Mouse (Mus musculus) adrenal gland, adult (tissue): ENCODE data around the gene Gzma.

Source experiments
- DNase-seq, 2 experiments: peaks; one replicate each; pipeline ENCODE4 v3.0.0; 2022 to 2023; ENCODE audit warnings: low spot score in 1 of 2; ENCODE audit not compliant: inconsistent age in 2 of 2

Gzma gene

GRCm38 (mm10) chr13:113046211-113046883, 54.4 kb downstream of the Gzma start, which contains the start of gene Gpx8:
Gene Gpx8, minus strand, starts transcription at chr13:113046410.
- DNase-seq, result peak; percentile 70 to 88

- peak in 1 of 2 experiments; percentile 64 for DNase-seq
Measured at GRCm38 (mm10) chr13:113045458-113046110, 55.2 kb downstream of the Gzma start.

GRCm38 (mm10) chr13:113044876-113045275, 55.9 kb downstream of the Gzma start:
- peak in 1 of 2 experiments; percentile 70 for DNase-seq
